Mouse (Mus musculus): ENCODE measurements around the gene Cachd1. TPM values are rescaled to one million over a fixed set of nuclear protein-coding genes. Genes with fewer than 3 reads are reported as not detected.

The Cachd1 gene
- 3.9 TPM for polyA plus RNA-seq (2012; fragmentation: generic; extraction: Trizol)

GRCm38 (mm10) chr4:100776043-100776870, at the start of gene Cachd1:
Gene Cachd1, plus strand, starts transcription at chr4:100776675.
- peak within 1 kb of the TSS; percentile 63 for H3ac ChIP-seq (ENCODE audit: control insufficient read depth, insufficient read length)
- no peaks in the 10 kb centered on the region for H3K79me2 ChIP-seq (ENCODE audit: control insufficient read depth, insufficient read depth)
- no peaks in the 10 kb centered on the region for H3K27me3 ChIP-seq (ENCODE audit: control insufficient read depth, insufficient read depth, insufficient read length)
- H3K36me3 ChIP-seq (ENCODE audit: control insufficient read depth, insufficient read depth), result no peaks in the 10 kb centered on the region
- peak within 1 kb of the TSS; percentile 37 for H3K4me3 ChIP-seq
- TF ChIP-seq POLR2AphosphoS2 (IDR thresholded peaks at IDR 0.05; ENCODE audit: insufficient read length, low read depth) (peak; percentile 51), POLR2A (IDR thresholded peaks at IDR 0.05; ENCODE audit: insufficient read length, low read depth) (peak; percentile 74), MAX (IDR thresholded peaks at IDR 0.05; ENCODE audit: low read depth) (no peak)
- peak within 1 kb of the TSS; percentile 85 for H3K4me2 ChIP-seq (ENCODE audit: low read depth)

DNA sequence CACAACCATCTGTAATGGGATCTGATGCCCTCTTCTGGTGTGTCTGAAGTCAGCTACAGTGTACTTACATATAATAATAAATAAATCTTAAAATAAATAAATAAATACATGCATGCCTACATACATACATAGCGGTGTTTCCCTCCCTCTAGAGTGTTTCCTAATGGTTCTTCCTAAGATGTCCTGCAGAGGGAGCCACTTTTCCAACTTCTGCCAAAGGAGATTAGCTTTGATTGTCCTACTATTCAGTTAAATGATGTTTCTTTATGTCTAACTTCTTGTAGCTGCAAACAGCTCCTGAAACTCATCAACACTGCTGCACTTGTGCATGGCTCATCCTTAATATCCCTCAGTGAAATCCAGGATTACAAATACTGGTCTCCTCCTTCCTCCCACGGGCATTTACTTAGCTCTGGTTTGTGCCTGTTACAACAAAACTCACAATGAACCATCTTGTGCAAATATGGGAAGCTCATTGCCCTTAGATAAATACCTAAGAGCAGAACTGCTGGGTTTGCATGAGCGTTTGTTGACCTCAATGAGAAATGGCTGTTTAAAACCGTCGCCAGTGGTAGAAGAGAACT, 47.5 kb upstream of the Cachd1 start:
- Histone ChIP-seq H3K27me3 (ENCODE audit: control insufficient read depth, insufficient read depth, insufficient read length) (no peaks in the 10 kb centered on the region), H3K79me2 (ENCODE audit: control insufficient read depth, insufficient read depth) (no peaks in the 10 kb centered on the region), H3ac (ENCODE audit: control insufficient read depth, insufficient read length) (no peak overlapping the region), H3K4me3 (no peak overlapping the region), H3K36me3 (ENCODE audit: control insufficient read depth, insufficient read depth) (no peaks in the 10 kb centered on the region), H3K4me2 (ENCODE audit: low read depth) (no peak overlapping the region)
- no peak for TF ChIP-seq MYOD1 (IDR thresholded peaks at IDR 0.05; ENCODE audit: control insufficient read depth in 1 of 3, insufficient read length in 2 of 3, low read depth in 2 of 3)
- TF ChIP-seq SRF (IDR thresholded peaks at IDR 0.05; ENCODE audit: control insufficient read depth, insufficient read length, low read depth), result no peak
- TF ChIP-seq TCF3 (IDR thresholded peaks at IDR 0.05; ENCODE audit: insufficient read length, low read depth), result no peak

DNA sequence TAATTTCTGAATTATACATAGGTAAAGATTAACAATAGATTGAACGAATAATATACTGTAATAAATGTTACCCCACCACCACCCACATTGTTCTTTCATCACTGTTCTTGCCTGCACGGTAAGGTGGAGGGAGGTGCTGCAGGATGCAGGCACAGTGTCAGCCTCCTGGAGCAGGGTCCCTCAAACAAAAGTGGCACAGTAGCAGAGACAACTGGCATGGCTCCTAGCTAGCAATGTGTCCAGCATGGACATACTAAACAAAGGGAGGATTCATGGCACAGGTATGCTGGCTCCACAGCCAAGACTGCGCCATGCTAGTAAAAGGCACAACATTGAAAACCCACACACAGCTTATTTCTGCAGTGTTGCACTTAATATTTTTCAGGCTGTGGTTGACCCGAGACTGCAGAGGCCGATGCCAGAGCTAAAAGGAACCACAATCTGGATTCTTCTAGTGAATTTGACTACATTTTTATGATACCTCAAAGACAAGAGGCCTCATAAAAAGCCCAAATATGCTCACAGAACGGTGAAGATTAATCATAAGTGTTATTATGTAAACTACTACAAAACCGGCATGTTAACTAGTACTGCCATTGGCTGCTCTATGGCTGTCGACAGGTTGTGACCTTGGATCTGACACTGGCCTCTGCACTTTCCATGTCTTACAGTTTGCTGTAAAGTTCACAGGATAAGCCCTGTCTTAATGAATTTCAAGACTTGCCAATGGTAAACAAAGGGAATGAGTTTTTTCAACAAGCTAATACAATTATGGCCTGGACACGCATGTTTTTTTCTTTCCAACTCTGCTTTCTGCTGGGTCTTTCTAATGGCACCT, 41.2 kb upstream of the Cachd1 start:
- no peaks in the 10 kb centered on the region for H3K36me3 ChIP-seq (ENCODE audit: control insufficient read depth, insufficient read depth)
- TF ChIP-seq E2F4 (IDR thresholded peaks at IDR 0.05; ENCODE audit: insufficient read depth) (no peak), MAX (IDR thresholded peaks at IDR 0.05; ENCODE audit: low read depth) (no peak), MYOG (IDR thresholded peaks at IDR 0.05; ENCODE audit: control insufficient read depth in 1 of 3, insufficient read depth in 1 of 3, insufficient read length in 2 of 3, low read depth in 2 of 3) (no peak), POLR2AphosphoS2 (IDR thresholded peaks at IDR 0.05; ENCODE audit: insufficient read length, low read depth) (no peak), USF1 (IDR thresholded peaks at IDR 0.05; ENCODE audit: low read depth) (no peak), TCF12 (IDR thresholded peaks at IDR 0.05; ENCODE audit: insufficient read depth, poor library complexity, severe bottlenecking) (no peak), REST (IDR thresholded peaks at IDR 0.05; ENCODE audit: insufficient read depth, insufficient read length) (no peak), TCF3 (IDR thresholded peaks at IDR 0.05; ENCODE audit: insufficient read length, low read depth) (no peak)
- H3K4me3 ChIP-seq, result no peak overlapping the region
- H3ac ChIP-seq (ENCODE audit: control insufficient read depth, insufficient read length), result no peak overlapping the region
- no peaks in the 10 kb centered on the region for H3K79me2 ChIP-seq (ENCODE audit: control insufficient read depth, insufficient read depth)
- no peaks in the 10 kb centered on the region for H3K27me3 ChIP-seq (ENCODE audit: control insufficient read depth, insufficient read depth, insufficient read length)
- no peak overlapping the region for H3K4me2 ChIP-seq (ENCODE audit: low read depth)

DNA sequence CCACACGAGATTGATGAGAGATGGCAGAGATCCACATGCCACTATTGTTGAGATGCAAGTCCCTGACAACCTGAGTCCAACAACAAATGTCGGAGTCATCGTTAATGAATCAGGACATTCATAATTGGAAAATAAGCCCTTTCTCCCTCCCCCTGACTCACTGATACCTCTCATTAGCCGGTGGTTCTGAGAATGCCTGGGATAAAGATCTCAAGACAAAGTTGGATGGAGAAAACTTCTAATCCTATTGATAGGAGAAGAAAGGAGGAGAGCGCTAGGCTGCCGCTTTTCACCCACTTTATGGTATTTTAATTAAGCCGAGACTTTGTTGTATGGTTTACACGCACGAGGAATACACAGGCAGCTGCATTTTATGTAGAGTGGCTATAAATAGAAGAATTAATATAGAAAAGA, 40.5 kb upstream of the Cachd1 start:
- no peaks in the 10 kb centered on the region for H3K27me3 ChIP-seq (ENCODE audit: control insufficient read depth, insufficient read depth, insufficient read length)
- H3K36me3 ChIP-seq (ENCODE audit: control insufficient read depth, insufficient read depth), result no peaks in the 10 kb centered on the region
- no peak overlapping the region for H3K4me3 ChIP-seq
- H3K4me2 ChIP-seq (ENCODE audit: low read depth), result no peak overlapping the region
- no peak for TF ChIP-seq POLR2AphosphoS2 (IDR thresholded peaks at IDR 0.05; ENCODE audit: insufficient read length, low read depth)
- no peak for TF ChIP-seq POLR2A (IDR thresholded peaks at IDR 0.05; ENCODE audit: insufficient read length, low read depth)
- no peak for TF ChIP-seq TCF12 (IDR thresholded peaks at IDR 0.05; ENCODE audit: insufficient read depth, poor library complexity, severe bottlenecking)
- TF ChIP-seq MYOD1 (IDR thresholded peaks at IDR 0.05; ENCODE audit: control insufficient read depth in 1 of 3, insufficient read length in 2 of 3, low read depth in 2 of 3), result no peak
- TF ChIP-seq MAX (IDR thresholded peaks at IDR 0.05; ENCODE audit: low read depth), result no peak
- no peak for TF ChIP-seq CEBPB (IDR thresholded peaks at IDR 0.05; ENCODE audit: insufficient read depth, poor library complexity, severe bottlenecking)
- TF ChIP-seq SRF (IDR thresholded peaks at IDR 0.05; ENCODE audit: control insufficient read depth, insufficient read length, low read depth), result no peak
- TF ChIP-seq E2F4 (IDR thresholded peaks at IDR 0.05; ENCODE audit: insufficient read depth), result no peak
- TF ChIP-seq MYOG (IDR thresholded peaks at IDR 0.05; ENCODE audit: control insufficient read depth in 1 of 3, insufficient read depth in 1 of 3, insufficient read length in 2 of 3, low read depth in 2 of 3), result no peak
- TF ChIP-seq TCF3 (IDR thresholded peaks at IDR 0.05; ENCODE audit: insufficient read length, low read depth), result no peak
- TF ChIP-seq REST (IDR thresholded peaks at IDR 0.05; ENCODE audit: insufficient read depth, insufficient read length), result no peak
- TF ChIP-seq USF1 (IDR thresholded peaks at IDR 0.05; ENCODE audit: low read depth), result no peak
- H3K79me2 ChIP-seq (ENCODE audit: control insufficient read depth, insufficient read depth), result no peaks in the 10 kb centered on the region
- no peak overlapping the region for H3ac ChIP-seq (ENCODE audit: control insufficient read depth, insufficient read length)

DNA sequence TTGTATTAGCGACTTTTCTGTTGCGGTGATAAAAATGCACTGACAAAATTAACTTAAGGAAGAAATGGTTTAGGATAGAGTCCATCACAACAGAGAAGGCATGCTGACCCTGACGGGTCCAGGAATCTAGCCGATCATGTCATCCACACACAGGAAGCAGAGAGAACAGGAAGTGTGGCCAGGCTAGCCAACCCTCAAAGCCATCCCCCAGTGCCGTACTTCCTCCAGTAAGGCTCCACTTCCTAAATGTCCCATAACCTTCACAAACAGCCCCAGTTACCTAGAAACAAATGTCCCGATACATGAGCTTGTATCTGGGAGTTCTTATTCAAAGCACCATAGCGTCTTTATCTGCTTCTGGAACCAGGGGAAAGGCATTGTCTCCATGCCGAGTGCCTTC, 32.9 kb upstream of the Cachd1 start:
- H3K36me3 ChIP-seq (ENCODE audit: control insufficient read depth, insufficient read depth), result no peaks in the 10 kb centered on the region
- no peaks in the 10 kb centered on the region for H3K79me2 ChIP-seq (ENCODE audit: control insufficient read depth, insufficient read depth)
- H3K27me3 ChIP-seq (ENCODE audit: control insufficient read depth, insufficient read depth, insufficient read length), result no peaks in the 10 kb centered on the region
- H3ac ChIP-seq (ENCODE audit: control insufficient read depth, insufficient read length), result no peak overlapping the region
- no peak overlapping the region for H3K4me3 ChIP-seq
- H3K4me2 ChIP-seq (ENCODE audit: low read depth), result no peak overlapping the region
- TF ChIP-seq TCF3 (IDR thresholded peaks at IDR 0.05; ENCODE audit: insufficient read length, low read depth), result no peak
- no peak for TF ChIP-seq USF1 (IDR thresholded peaks at IDR 0.05; ENCODE audit: low read depth)
- no peak for TF ChIP-seq POLR2A (IDR thresholded peaks at IDR 0.05; ENCODE audit: insufficient read length, low read depth)
- no peak for TF ChIP-seq TCF12 (IDR thresholded peaks at IDR 0.05; ENCODE audit: insufficient read depth, poor library complexity, severe bottlenecking)
- no peak for TF ChIP-seq MYOG (IDR thresholded peaks at IDR 0.05; ENCODE audit: control insufficient read depth in 1 of 3, insufficient read depth in 1 of 3, insufficient read length in 2 of 3, low read depth in 2 of 3)
- TF ChIP-seq SRF (IDR thresholded peaks at IDR 0.05; ENCODE audit: control insufficient read depth, insufficient read length, low read depth), result no peak
- no peak for TF ChIP-seq CEBPB (IDR thresholded peaks at IDR 0.05; ENCODE audit: insufficient read depth, poor library complexity, severe bottlenecking)
- no peak for TF ChIP-seq E2F4 (IDR thresholded peaks at IDR 0.05; ENCODE audit: insufficient read depth)
- no peak for TF ChIP-seq REST (IDR thresholded peaks at IDR 0.05; ENCODE audit: insufficient read depth, insufficient read length)
- no peak for TF ChIP-seq POLR2AphosphoS2 (IDR thresholded peaks at IDR 0.05; ENCODE audit: insufficient read length, low read depth)
- TF ChIP-seq MYOD1 (IDR thresholded peaks at IDR 0.05; ENCODE audit: control insufficient read depth in 1 of 3, insufficient read length in 2 of 3, low read depth in 2 of 3), result no peak
- no peak for TF ChIP-seq MAX (IDR thresholded peaks at IDR 0.05; ENCODE audit: low read depth)
